Mouse (Mus musculus) CH12.LX (cell line): ENCODE measurements around the gene Popdc3. TPM values are rescaled to one million over a fixed set of nuclear protein-coding genes. Genes with fewer than 3 reads are reported as not detected.

ENCODE experiments used
- DNase-seq: peaks from one replicate; pipeline ENCODE4 v3.0.0-alpha.2; 2013; ENCODE audit errors: extremely low read depth
- H3K27ac ChIP-seq: 2 replicates; pipeline ENCODE4 v1.5.1; 2012; ENCODE audit warnings: low read depth, mild to moderate bottlenecking, control low read depth, moderate library complexity; ENCODE audit not compliant: insufficient read depth
- H3K27me3 ChIP-seq: replicated peaks from 2 replicates; pipeline ENCODE3; 2012; ENCODE audit warnings: inconsistent platforms
- H3K36me3 ChIP-seq, 2 experiments: replicated peaks in 1 of 2; 2 replicates each; pipeline versions ENCODE3 to v1.6.1; 2012; ENCODE audit warnings: inconsistent platforms in 1 of 2, low read length in 1 of 2, mild to moderate bottlenecking in 1 of 2, mixed read lengths in 1 of 2, moderate library complexity in 1 of 2; ENCODE audit not compliant: control insufficient read depth in 1 of 2, insufficient read depth in 1 of 2
- H3K4me1 ChIP-seq, 2 experiments: 2 replicates each; pipeline ENCODE4 v1.6.1; 2012; ENCODE audit warnings: inconsistent platforms in 1 of 2, moderate library complexity in 1 of 2; ENCODE audit not compliant: insufficient read depth in 2 of 2, control insufficient read depth in 1 of 2
- H3K4me2 ChIP-seq: 2 replicates; pipeline ENCODE4 v1.6.1; 2012; ENCODE audit warnings: low read depth, mild to moderate bottlenecking, control low read depth; ENCODE audit not compliant: poor library complexity, insufficient read depth, severe bottlenecking
- H3K4me3 ChIP-seq, 3 experiments: fragments of 150-350 bp in 1 of 3; sonication (generic) in 1 of 3; replicated peaks in 1 of 3; 2 replicates each; pipeline versions ENCODE3 to v1.5.1; 2011 to 2012; ENCODE audit warnings: low read depth in 2 of 3, low read length in 2 of 3, mild to moderate bottlenecking in 2 of 3, moderate library complexity in 2 of 3, control low read depth in 1 of 3, improper control_type of control experiment in 1 of 3, inconsistent platforms in 1 of 3, mixed read lengths in 1 of 3; ENCODE audit not compliant: poor library complexity in 1 of 3
- H3K79me2 ChIP-seq: replicated peaks from 2 replicates; pipeline ENCODE4 v1.6.1; 2012; ENCODE audit warnings: mild to moderate bottlenecking, moderate library complexity; ENCODE audit not compliant: control insufficient read depth, poor library complexity, insufficient read depth, severe bottlenecking; ENCODE audit errors: extremely low read depth
- H3K9ac ChIP-seq: 2 replicates; pipeline ENCODE4 v1.6.1; 2012; ENCODE audit warnings: low read depth, mild to moderate bottlenecking, control low read depth, moderate library complexity; ENCODE audit not compliant: insufficient read depth
- H3K9me3 ChIP-seq: replicated peaks from 2 replicates; pipeline ENCODE3; 2012; ENCODE audit warnings: low read length, inconsistent platforms, mixed read lengths
- BHLHE40 ChIP-seq: IDR thresholded peaks from 2 replicates; pipeline ENCODE4 v1.6.1; 2011; ENCODE audit warnings: mild to moderate bottlenecking, low read depth, low read length, improper control_type of control experiment
- CHD1 ChIP-seq: IDR thresholded peaks from 2 replicates; pipeline ENCODE4 v1.6.1; 2012; ENCODE audit warnings: low read depth, low read length, improper control_type of control experiment, inconsistent platforms
- CTCF ChIP-seq, 2 experiments: IDR thresholded peaks in 1 of 2; conservative IDR thresholded peaks in 1 of 2; 2 replicates each; pipeline ENCODE4 v1.5.1; 2011 to 2012; ENCODE audit warnings: low read depth in 2 of 2, low read length in 2 of 2, improper control_type of control experiment in 1 of 2, inconsistent platforms in 1 of 2, mild to moderate bottlenecking in 1 of 2, moderate library complexity in 1 of 2
- ELF1 ChIP-seq: IDR thresholded peaks from 2 replicates; pipeline ENCODE4 v1.6.1; 2014; ENCODE audit warnings: low read depth, mild to moderate bottlenecking, inconsistent platforms, low read length, improper control_type of control experiment
- HCFC1 ChIP-seq: IDR thresholded peaks from 2 replicates; pipeline ENCODE4 v1.6.1; 2012; ENCODE audit warnings: low read depth, mild to moderate bottlenecking, inconsistent platforms, low read length, improper control_type of control experiment
- KAT2A ChIP-seq: IDR thresholded peaks from 2 replicates; pipeline ENCODE4 v1.6.1; 2012; ENCODE audit warnings: low read length, improper control_type of control experiment, inconsistent platforms; ENCODE audit not compliant: insufficient replicate concordance
- MAFK ChIP-seq: IDR thresholded peaks from 2 replicates; pipeline ENCODE4 v1.6.1; 2011; ENCODE audit warnings: low read length, improper control_type of control experiment; ENCODE audit not compliant: insufficient replicate concordance
- MAX ChIP-seq: IDR thresholded peaks from 2 replicates; pipeline ENCODE4 v1.6.1; 2011; ENCODE audit warnings: low read length, improper control_type of control experiment
- MAZ ChIP-seq: IDR thresholded peaks from 2 replicates; pipeline ENCODE4 v1.6.1; 2012; ENCODE audit warnings: low read depth, mild to moderate bottlenecking, inconsistent platforms, low read length, improper control_type of control experiment, moderate library complexity
- MEF2A ChIP-seq: IDR thresholded peaks from 2 replicates; pipeline ENCODE4 v1.6.1; 2014; ENCODE audit warnings: low read depth, mild to moderate bottlenecking, inconsistent platforms, low read length, improper control_type of control experiment, borderline replicate concordance
- MYC ChIP-seq: IDR thresholded peaks from 2 replicates; pipeline ENCODE4 v1.6.1; 2011; ENCODE audit warnings: low read depth, mild to moderate bottlenecking, improper control_type of control experiment, low read length
- NELFE ChIP-seq: IDR thresholded peaks from 2 replicates; pipeline ENCODE4 v1.6.1; 2011; ENCODE audit warnings: low read depth, low read length, improper control_type of control experiment
- NRF1 ChIP-seq: IDR thresholded peaks from 2 replicates; pipeline ENCODE4 v1.6.1; 2014; ENCODE audit warnings: low read depth, mild to moderate bottlenecking, inconsistent platforms, low read length, improper control_type of control experiment, moderate library complexity
- POLR2A ChIP-seq: IDR thresholded peaks from 2 replicates; pipeline ENCODE4 v1.6.1; 2011; ENCODE audit warnings: low read depth, mild to moderate bottlenecking, improper control_type of control experiment, low read length
- RCOR1 ChIP-seq: conservative IDR thresholded peaks from 2 replicates; pipeline ENCODE4 v1.6.1; 2012; ENCODE audit warnings: low read depth, mild to moderate bottlenecking, inconsistent platforms, low read length, improper control_type of control experiment
- TBP ChIP-seq: conservative IDR thresholded peaks from 2 replicates; pipeline ENCODE4 v1.6.1; 2011; ENCODE audit warnings: low read depth, low read length, improper control_type of control experiment
- TCF12 ChIP-seq: IDR thresholded peaks from 2 replicates; pipeline ENCODE4 v1.6.1; 2014; ENCODE audit warnings: low read depth, mild to moderate bottlenecking, inconsistent platforms, low read length, improper control_type of control experiment
- UBTF ChIP-seq: IDR thresholded peaks from 2 replicates; pipeline ENCODE4 v1.6.1; 2012; ENCODE audit warnings: low read depth, mild to moderate bottlenecking, inconsistent platforms, low read length, improper control_type of control experiment, moderate library complexity
- ZMIZ1 ChIP-seq: IDR thresholded peaks from 2 replicates; pipeline ENCODE4 v1.6.1; 2012; ENCODE audit warnings: low read depth, mild to moderate bottlenecking, inconsistent platforms, low read length, improper control_type of control experiment
- dilution Hi-C: fragments of 300-500 bp; cut with MboI; formaldehyde crosslinking; loops from 2 replicates; pipeline ENCODE4 v1.14.3; 2020; ENCODE audit warnings: low sequenced_read_pairs; ENCODE audit not compliant: extremely low pct_unique_long_range_greater_than_20kb, extremely low pct_ligation_motif_present
- in situ Hi-C: fragments of 300-500 bp; cut with MboI; formaldehyde crosslinking; loops from 3 replicates; pipeline ENCODE4 v1.14.3; 2019; ENCODE audit warnings: low sequenced_read_pairs, low pct_ligation_motif_present, low pct_unique_long_range_greater_than_20kb, mixed read lengths
- polyA plus RNA-seq: library from polyadenylated mRNA; unstranded; fragments of >175 nt; gene quantifications from 2 replicates; pipeline ENCODE4 v1.2.1, GENCODE M21; 2012; ENCODE audit warnings: low read depth; ENCODE audit not compliant: insufficient read length
- total RNA-seq, 2 experiments: library from RNA; depleted of rRNA; stranded (reverse); fragments of 300-350 nt in 1 of 2; fragments of >200 nt in 1 of 2; gene quantifications; 2 replicates each; pipeline ENCODE4 v1.2.3; 2012 to 2014

Gene Popdc3
- total and polyA plus RNA-seq, 3 experiments = 0.04 to 0.24 (median 0.24) TPM

DNA sequence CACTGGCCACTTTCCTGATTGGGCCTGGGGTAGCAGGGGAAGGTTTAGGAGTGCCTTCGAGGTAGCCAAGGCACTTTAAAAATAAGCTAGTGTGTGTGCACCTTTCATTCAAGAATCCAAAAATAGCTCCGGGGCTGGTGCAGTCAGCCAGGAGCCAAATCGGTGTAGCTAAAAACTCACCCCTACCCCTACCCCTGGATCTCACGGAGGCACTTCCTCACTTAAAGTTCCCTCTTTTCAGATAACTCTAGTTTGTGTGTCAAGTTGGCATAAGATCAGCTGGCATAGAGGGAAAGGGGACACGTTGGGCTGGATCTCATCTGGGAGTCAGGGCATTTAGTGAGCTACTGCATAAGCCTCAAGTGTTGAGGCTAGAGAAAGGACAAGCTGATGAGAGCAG, 107.8 kb downstream of the Popdc3 start:
- no peaks in the 10 kb centered on the region for H3K27me3 ChIP-seq
- no peak overlapping the region for H3K4me2 ChIP-seq
- peaks cover 5% of the 10 kb centered on the region for H3K9me3 ChIP-seq
- no peak for TF ChIP-seq NELFE
- no peak for TF ChIP-seq KAT2A
- TF ChIP-seq MAFK = no peak
- no peak for TF ChIP-seq MAX
- no peak for TF ChIP-seq ELF1
- no peak for TF ChIP-seq MEF2A
- TF ChIP-seq MAZ = no peak
- TF ChIP-seq UBTF = no peak
- no peak for TF ChIP-seq MYC
- no peaks in the 10 kb centered on the region for H3K36me3 ChIP-seq
- H3K4me3 ChIP-seq = no peak overlapping the region
- H3K9ac ChIP-seq = no peak overlapping the region
- H3K4me1 ChIP-seq = no peaks in the 10 kb centered on the region
- dilution Hi-C loops = no loop called here
- no peaks in the 10 kb centered on the region for H3K79me2 ChIP-seq
- H3K27ac ChIP-seq = no peak overlapping the region
- no peak for DNase-seq
- in situ Hi-C loops = no loop called here

GRCm38 (mm10) chr10:45288351-45288750, 110.5 kb downstream of the Popdc3 start:
- DNase-seq = no peak
- TF ChIP-seq HCFC1 = no peak
- TF ChIP-seq MEF2A = no peak
- no peak for TF ChIP-seq RCOR1
- no peak for TF ChIP-seq BHLHE40
- no peak for TF ChIP-seq NRF1
- TF ChIP-seq TBP = no peak
- no peak for TF ChIP-seq POLR2A
- TF ChIP-seq MAX = no peak
- no peak for TF ChIP-seq CHD1
- no peak for TF ChIP-seq CTCF (conservative IDR thresholded peaks at IDR 0.05 in 1 of 2, IDR thresholded peaks at IDR 0.05 in 1 of 2; ENCODE audit: low read depth in 2 of 2, low read length in 2 of 2)
- TF ChIP-seq ZMIZ1 = no peak
- no peak for TF ChIP-seq ELF1
- TF ChIP-seq TCF12 = no peak
- Histone ChIP-seq H3K4me2 (no peak overlapping the region), H3K9me3 (peaks cover 5% of the 10 kb centered on the region), H3K27ac (no peak overlapping the region), H3K36me3 (no peaks in the 10 kb centered on the region), H3K79me2 (no peaks in the 10 kb centered on the region), H3K4me3 (no peak overlapping the region), H3K4me1 (no peaks in the 10 kb centered on the region), H3K27me3 (no peaks in the 10 kb centered on the region), H3K9ac (no peak overlapping the region)
- dilution Hi-C loops (no loop called here), in situ Hi-C loops (no loop called here)
